Mouse (Mus musculus) adrenal gland, postnatal 4 days (tissue): ENCODE results near the gene Olfr1357. TPM values are rescaled to one million over a fixed set of nuclear protein-coding genes. Genes with fewer than 3 reads are reported as not detected.

Experiments used
- DNase-seq, 2 experiments: peaks; one replicate each; pipeline ENCODE4 v3.0.0; 2021 to 2022; ENCODE audit warnings: low spot score in 2 of 2, mixed read lengths in 2 of 2
- total RNA-seq, 2 experiments: library from RNA; stranded (reverse); gene quantifications; 2 replicates each; pipeline ENCODE4 v1.2.3; 2021

Gene Olfr1357
- total RNA-seq, 2 experiments from 2014 or later = not detected

- DNase-seq = no peak
These were observed 34.5 kb downstream of the Olfr1357 start for GRCm38 (mm10) chr10:78583347-78583746.

GRCm38 (mm10) chr10:78581121-78581520 is 36.8 kb downstream of the Olfr1357 start:
- DNase-seq = no peak

DNA sequence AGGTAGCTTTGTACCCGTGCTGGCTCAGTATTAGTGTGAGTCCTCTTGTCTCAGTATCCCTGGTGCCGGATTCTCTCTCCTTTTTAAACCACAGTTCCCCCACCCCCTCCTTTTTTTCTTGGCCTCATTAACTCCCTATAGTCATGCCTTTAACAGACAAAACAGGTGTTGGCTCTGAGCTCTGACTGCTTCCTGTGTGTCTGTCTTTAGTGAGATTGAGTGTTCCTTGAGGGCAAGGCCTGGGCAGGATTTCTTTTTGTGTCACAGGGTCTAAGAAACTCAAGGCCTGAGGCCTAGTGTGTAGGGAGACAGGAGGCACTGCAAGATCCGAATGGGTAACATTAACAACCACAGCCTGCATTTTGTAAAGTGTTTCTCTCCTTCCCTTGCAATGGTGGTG is 39.7 kb downstream of the Olfr1357 start:
- DNase-seq = no peak

- DNase-seq = no peak
These were observed 41.3 kb downstream of the Olfr1357 start for GRCm38 (mm10) chr10:78576435-78577184.

- peak in 1 of 2 experiments; percentile 38 for DNase-seq
These were observed 42.2 kb downstream of the Olfr1357 start for GRCm38 (mm10) chr10:78575690-78576089.

- no peak for DNase-seq
These were observed 42.7 kb downstream of the Olfr1357 start for GRCm38 (mm10) chr10:78575105-78575632.

DNA sequence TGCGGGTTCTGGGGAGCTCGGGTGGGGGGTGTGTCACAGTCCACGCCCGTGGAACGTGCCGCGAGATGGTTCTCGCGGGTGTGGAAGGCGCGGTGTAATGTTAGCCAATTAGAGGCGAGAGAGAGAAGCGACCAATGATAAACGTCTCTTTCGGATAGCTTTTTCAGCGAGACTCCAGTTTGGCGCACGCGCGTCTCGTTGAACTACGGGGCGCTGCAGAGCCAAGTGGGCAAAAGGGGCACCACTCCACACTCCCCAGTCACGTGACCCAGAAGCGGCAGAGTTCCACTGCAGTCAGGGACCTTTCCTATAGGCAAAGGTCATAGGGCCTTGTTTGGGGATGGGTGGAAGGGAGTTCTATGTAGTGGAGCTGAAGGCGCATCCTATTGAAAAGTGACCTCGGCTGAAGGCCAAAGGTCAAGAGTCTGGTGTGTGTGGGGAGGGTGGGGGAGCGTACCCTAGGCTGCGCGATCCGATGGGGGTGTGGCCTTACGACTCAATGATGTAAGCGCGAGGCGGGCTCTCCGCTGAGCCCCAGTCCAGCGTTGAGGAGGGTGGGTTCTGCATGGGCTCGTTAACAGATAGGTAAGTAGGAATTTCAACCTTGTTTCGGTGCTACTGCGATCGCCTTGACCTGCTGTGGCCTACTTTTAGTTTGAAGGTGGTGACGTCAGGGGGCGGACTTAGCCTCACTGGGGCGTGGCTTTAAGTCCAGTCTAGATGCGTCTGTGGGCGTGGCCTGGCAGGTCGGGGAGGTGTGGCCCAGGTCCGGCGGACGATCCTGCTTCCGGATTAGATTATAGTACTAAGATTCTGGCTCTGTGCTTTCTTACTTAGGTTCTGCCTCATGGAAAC is 43.4 kb downstream of the Olfr1357 start, which contains the start of gene Ilvbl:
Gene Ilvbl, plus strand, starts transcription at position 97 of the 855 bp plus-strand sequence.
- DNase-seq = peak; percentile 75 to 89

GRCm38 (mm10) chr10:78573226-78573625 is 44.6 kb downstream of the Olfr1357 start:
- no peak for DNase-seq

DNA sequence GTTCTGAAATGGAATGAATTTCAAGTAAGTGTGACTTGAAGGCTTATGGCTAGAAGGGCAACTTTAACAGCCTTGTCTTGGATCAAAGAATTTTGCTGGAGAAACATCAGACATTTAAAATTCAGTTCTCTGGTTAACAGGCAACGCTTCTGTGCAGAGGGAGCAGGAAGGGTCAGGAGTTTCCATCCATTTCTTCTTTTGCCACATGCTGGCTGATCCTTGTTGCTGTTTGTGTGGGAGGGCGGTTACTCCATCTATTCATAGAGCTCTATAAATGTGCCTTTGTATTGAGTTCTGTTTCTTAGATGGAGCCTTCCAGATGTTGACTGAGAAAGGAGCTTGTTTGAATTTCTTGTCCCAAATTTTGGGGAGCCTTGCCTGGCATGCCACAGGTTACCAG is 47.0 kb downstream of the Olfr1357 start:
- no peak for DNase-seq

- DNase-seq = no peak
These were observed 47.5 kb downstream of the Olfr1357 start for GRCm38 (mm10) chr10:78570416-78570815.

DNA sequence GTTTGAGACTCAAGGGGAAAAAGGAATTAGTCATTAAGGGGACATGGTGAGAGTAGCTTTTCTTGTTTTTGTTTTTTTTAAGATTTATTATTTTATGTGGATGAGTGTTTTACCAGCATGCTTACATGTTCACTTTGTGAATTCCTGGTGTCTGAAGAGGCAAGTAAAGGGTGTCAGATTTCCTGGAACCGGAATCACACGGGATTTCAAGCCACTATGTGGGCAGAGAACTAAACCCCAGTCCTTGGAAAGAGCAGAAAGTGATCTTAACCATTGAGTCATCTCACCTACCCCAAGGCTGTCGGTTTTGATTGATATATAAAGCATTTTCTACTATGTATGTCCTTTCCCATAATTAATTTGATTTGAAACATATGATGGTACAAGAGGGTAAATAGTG is 48.2 kb downstream of the Olfr1357 start:
- no peak for DNase-seq

GRCm38 (mm10) chr10:78569191-78569590 is 48.7 kb downstream of the Olfr1357 start:
- no peak for DNase-seq

DNA sequence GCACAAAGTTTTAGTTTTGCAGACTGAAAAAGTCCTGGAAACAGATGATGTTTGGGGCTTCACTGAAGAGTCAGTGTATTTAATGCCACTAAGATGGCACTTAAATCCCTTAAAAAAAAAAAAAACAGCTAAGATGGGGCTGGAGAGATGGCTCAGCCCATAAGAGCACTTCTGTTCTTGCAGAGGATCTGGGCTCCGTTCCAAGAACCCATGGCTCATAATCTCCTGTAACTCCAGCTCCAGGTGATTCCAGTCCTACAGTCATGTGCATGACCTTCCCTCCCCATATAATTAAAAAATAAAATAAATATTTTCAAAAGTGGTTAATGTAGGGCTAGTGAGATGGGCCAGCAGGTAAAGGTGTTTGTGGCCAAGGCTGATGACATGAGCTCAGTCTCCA is 52.8 kb downstream of the Olfr1357 start:
- DNase-seq = no peak

Other genes starting within 250 kb of the Olfr1357 start
- 100 to 1,000 TPM; 282 to 296 TPM for gene Rrp1, start 205.0 kb downstream of the Olfr1357 start, total RNA-seq
- gene Cstb, start 192.4 kb downstream of the Olfr1357 start, total RNA-seq = 100 to 1,000 TPM; 171 to 196 TPM
- gene Pdxk, start 153.1 kb downstream of the Olfr1357 start, total RNA-seq = 10 to 100 TPM; 20.4 to 20.8 TPM
- gene Olfr1358, start 100.6 kb downstream of the Olfr1357 start, total RNA-seq = not detected
- 10 to 100 TPM; 76.5 to 88.8 TPM for gene Ilvbl, start 43.7 kb downstream of the Olfr1357 start, total RNA-seq
- gene Syde1, start 26.1 kb downstream of the Olfr1357 start, total RNA-seq = 10 to 100 TPM; 41.2 to 44.2 TPM
- not detected for gene Casp14, start 100.2 kb upstream of the Olfr1357 start, total RNA-seq
- gene Ccdc105, start 135.0 kb upstream of the Olfr1357 start, total RNA-seq = not detected
- under 1 TPM; 0.48 to 0.53 TPM for gene Slc1a6, start 162.4 kb upstream of the Olfr1357 start, total RNA-seq
- gene Olfr1356, start 234.1 kb upstream of the Olfr1357 start, total RNA-seq = not detected